Mouse (Mus musculus): ENCODE measurements at regions not wholly inside any gene's neighbourhood (a gene's known extent, or its start where the extent isn't known, plus 50 kb on each side); places are given as distances from the start of the nearest gene placed in this dataset.

GRCm38 (mm10) chr5:99125418-99125817 lies 88.3 kb upstream of the Prkg2 start:
- TF ChIP-seq CTCF (IDR thresholded peaks at IDR 0.05): no peak
- no peak for TF ChIP-seq EP300 (IDR thresholded peaks at IDR 0.05)
